Mouse (Mus musculus): ENCODE measurements around the gene 1700015G11Rik. TPM values are rescaled to one million over a fixed set of nuclear protein-coding genes. Genes with fewer than 3 reads are reported as not detected.

1700015G11Rik gene
- not detected for total RNA-seq (2021)
- long read RNA-seq, experiment 1 = 0 reads
- long read RNA-seq, experiment 2 = 0 reads

GRCm38 (mm10) chr7:52015628-52016027 lies at the start of gene 1700015G11Rik:
1700015G11Rik (minus strand) TSS chr7:52015728.
- no peak for DNase-seq
- intact Hi-C loops (cut with DNase I; ENCODE audit: low total_unique reads) = no loop called here

GRCm38 (mm10) chr7:52056954-52057353 lies 41.4 kb upstream of the 1700015G11Rik start:
- intact Hi-C loops (cut with DNase I; ENCODE audit: low total_unique reads) = no loop called here
- DNase-seq = no peak

DNA sequence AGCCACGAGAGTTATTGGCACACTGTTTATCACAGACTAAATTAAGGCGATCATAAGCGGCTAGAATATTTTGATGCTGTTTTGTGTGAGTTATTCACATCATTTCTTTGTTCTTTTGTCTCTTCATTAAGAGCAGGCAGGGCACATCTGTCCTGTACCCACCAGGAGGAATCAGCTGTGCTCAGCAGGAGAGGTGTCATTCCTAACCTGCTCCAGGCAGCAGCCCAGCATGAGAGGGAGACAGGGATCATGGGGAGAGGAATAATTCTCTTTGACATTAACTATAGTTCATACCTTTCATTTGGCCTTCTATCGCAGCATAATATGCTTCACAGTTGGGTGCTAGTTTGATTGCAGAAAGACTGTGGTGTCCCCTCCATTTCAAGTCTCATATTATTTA lies 40.7 kb upstream of the 1700015G11Rik start:
- intact Hi-C loops (cut with DNase I; ENCODE audit: low total_unique reads) = no loop called here
- DNase-seq = no peak

DNA sequence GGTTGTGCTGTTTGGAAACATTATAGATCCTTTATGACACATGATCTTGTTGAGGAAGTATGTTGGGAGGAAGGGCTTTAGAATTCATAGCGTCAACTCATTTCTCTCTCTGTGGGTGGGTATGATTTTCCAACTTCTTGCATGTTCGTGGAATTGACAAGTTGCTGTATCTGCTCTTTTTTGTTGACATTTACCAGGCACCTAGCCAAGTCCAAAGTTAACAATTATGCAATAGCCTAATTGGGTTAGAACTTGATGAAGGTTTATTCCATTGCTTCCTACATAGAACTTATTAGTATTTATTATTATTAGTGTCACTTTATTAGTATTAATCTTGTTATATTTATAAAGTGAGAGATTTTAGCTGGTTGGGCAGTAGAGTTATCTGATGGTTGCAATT lies 40.3 kb upstream of the 1700015G11Rik start:
- intact Hi-C loops (cut with DNase I; ENCODE audit: low total_unique reads) = no loop called here
- no peak for DNase-seq

GRCm38 (mm10) chr7:52037600-52038582 lies 22.4 kb upstream of the 1700015G11Rik start:
- no peak for DNase-seq
- intact Hi-C loops (cut with DNase I; ENCODE audit: low total_unique reads) = no loop called here

GRCm38 (mm10) chr7:52024050-52024626 lies 8.6 kb upstream of the 1700015G11Rik start:
- intact Hi-C loops (cut with DNase I; ENCODE audit: low total_unique reads) = no loop called here

GRCm38 (mm10) chr7:52022039-52022438 lies 6.5 kb upstream of the 1700015G11Rik start:
- intact Hi-C loops (cut with DNase I; ENCODE audit: low total_unique reads) = no loop called here
- DNase-seq = no peak

More at GRCm38 (mm10) chr7:52024050-52024626, 8.6 kb upstream of the 1700015G11Rik start:
- DNase-seq = no peak

DNA sequence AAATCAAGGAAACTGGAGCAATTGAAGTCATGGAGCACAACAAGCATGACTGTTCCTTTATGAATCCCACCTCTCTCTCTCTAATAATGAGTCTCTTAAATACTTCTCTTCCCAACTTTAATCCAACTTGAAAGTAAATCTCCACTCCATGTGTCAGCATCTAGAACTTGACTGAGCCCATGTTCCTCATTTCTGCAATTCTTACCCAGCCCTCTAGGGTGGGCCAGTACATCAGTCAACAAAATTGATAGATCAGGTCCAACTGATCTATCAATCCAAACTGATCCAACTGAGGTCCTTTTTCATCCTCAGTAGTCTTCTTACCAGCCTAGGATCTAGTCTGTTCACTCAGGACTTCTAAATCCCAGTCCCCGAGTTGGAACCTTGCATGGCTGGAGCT lies 348 bp downstream of the 1700015G11Rik start:
- DNase-seq = no peak
- intact Hi-C loops (cut with DNase I; ENCODE audit: low total_unique reads) = no loop called here

GRCm38 (mm10) chr7:52013457-52013856 lies 2.1 kb downstream of the 1700015G11Rik start:
- no peak for DNase-seq
- intact Hi-C loops (cut with DNase I; ENCODE audit: low total_unique reads) = no loop called here

DNA sequence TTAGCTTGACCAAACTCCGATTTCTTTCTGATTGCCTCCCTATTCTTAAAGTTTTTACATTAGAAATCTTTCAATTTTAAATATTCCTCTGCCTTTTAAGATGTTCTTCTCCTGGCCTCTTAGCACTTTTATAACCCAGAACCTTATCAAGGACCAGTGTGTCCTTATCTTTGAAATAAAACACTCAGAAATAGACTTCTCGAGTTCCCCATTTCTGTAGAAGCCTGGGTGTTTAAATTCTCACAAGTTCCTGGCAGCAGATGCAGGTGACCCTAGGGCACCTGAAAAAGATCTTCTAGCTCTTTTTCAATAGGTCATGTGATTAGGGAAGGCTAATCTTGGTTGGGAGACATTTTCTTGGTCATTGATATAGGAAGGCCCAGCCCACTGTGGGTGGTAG lies 8.4 kb downstream of the 1700015G11Rik start:
- intact Hi-C loops (cut with DNase I; ENCODE audit: low total_unique reads) = no loop called here
- no peak for DNase-seq

- intact Hi-C loops (cut with DNase I; ENCODE audit: low total_unique reads) = no loop called here
These were observed 9.3 kb downstream of the 1700015G11Rik start for GRCm38 (mm10) chr7:52006296-52006630.

DNA sequence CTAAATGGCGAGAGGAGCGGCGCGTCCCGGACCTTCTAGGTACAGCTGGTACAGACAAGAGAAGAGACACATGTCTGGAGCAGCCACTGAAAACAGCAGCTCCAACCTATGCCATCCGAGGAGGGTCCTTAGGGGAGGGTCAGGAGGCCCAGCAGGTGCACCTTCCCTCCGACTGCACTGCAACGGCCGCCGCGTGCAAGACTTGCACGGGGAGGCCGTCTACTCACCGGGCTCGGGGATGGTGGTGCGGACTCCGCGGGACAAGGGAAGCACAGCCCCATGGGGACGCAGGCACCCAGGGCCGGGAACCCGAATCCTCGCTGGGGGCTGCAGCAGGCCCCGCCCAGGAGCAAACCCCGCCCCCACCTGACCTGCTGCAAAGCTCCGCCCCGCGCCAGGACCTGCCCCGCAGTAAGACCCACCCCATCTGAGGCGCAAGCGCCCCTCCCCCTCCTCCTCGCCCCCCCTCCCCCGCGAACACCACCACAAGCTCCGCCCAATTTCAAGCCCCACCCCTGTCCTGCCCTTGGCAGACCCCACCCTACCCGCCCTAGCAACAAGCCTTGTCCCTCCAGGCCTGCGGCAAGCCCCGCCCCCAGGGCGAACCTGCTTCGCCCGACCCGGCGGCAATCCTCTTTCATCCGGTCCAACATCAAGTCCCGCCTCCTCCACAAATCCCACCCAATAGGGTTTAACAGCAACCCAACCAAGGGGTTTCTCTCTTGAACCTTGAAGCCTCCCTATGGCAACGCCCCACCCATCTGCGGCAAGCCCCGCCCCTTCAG lies 9.8 kb downstream of the 1700015G11Rik start, which contains the start of gene Svip:
Svip (minus strand) TSS at position 508 of the 785 bp plus-strand sequence.
- intact Hi-C loops (cut with DNase I; ENCODE audit: low total_unique reads) = no loop called here
- DNase-seq = peak; percentile 81

More at GRCm38 (mm10) chr7:52006296-52006630, 9.3 kb downstream of the 1700015G11Rik start:
- DNase-seq = no peak

GRCm38 (mm10) chr7:51991020-51991419 lies 24.5 kb downstream of the 1700015G11Rik start:
- intact Hi-C loops (cut with DNase I; ENCODE audit: low total_unique reads) = no loop called here

DNA sequence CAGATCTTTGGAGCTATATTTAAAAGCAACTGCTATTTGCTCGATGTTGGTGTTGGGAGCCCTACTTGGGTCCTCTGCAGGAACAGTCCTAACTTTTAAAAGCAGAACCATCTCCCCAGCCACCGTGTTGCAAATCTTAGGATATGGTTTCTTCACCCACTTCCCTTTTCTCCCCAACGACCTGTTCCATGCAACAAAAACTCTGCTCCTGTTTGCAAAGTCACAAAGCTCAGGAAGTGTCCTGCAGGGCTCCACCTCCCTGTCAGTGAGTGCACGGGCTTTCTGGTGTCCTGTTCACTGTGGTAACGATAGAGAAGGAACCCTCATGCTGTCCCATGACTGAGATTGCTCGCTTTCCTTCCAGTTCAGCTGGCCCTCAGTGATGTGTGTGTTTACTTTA lies 28.6 kb downstream of the 1700015G11Rik start:
- DNase-seq = no peak
- intact Hi-C loops (cut with DNase I; ENCODE audit: low total_unique reads) = no loop called here

More at GRCm38 (mm10) chr7:51991020-51991419, 24.5 kb downstream of the 1700015G11Rik start:
- no peak for DNase-seq

GRCm38 (mm10) chr7:51985763-51986162 lies 29.8 kb downstream of the 1700015G11Rik start:
- DNase-seq = no peak
- intact Hi-C loops (cut with DNase I; ENCODE audit: low total_unique reads) = no loop called here

- DNase-seq = no peak
- intact Hi-C loops (cut with DNase I; ENCODE audit: low total_unique reads) = no loop called here
These were observed 33.2 kb downstream of the 1700015G11Rik start for GRCm38 (mm10) chr7:51982303-51982702.

DNA sequence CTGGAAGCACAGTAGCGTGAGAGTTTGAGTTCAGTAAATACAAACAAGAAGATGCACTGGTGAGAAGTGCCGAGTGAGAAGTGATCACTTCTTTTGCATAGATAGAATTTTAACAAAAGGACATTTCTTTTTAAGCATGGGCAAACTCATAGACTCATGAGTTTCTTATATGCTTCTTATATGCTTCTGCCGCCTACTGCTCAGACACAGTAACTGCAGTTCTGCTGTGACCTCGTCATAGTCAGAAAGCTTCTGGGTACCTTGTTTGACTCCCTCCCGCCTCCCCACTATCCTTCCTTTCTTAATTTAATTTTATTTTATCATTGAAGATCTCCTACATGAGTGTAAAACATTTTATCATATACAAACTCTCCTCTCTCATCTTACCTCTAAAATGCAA lies 36.3 kb downstream of the 1700015G11Rik start:
- DNase-seq = no peak
- intact Hi-C loops (cut with DNase I; ENCODE audit: low total_unique reads) = no loop called here

DNA sequence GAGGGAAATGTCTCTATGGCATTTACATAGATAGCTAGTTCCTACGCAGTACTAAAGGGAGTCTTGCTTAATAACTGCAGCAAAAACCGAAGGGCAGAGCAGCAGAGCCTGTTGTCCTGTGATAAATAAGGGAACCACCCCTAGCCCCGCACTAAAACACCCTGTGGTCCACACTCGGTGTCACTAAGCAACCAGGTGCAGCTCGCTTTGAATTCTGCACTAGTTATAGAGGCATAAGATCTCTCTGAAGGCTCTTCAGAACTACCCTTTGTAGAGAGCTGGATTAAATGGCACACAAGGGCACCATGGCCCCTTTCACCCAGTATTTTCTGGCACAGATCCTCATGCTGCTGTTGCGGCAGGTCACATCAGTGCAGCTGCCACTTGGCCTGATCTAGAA lies 40.3 kb downstream of the 1700015G11Rik start:
- no peak for DNase-seq
- intact Hi-C loops (cut with DNase I; ENCODE audit: low total_unique reads) = no loop called here

- DNase-seq = no peak
- intact Hi-C loops (cut with DNase I; ENCODE audit: low total_unique reads) = loop anchor here (2.0 kb wide), 1 partner anchor 353 kb away; no protein-coding TSS in a partner anchor
These were observed 42.0 kb downstream of the 1700015G11Rik start for GRCm38 (mm10) chr7:51973526-51973925.

DNA sequence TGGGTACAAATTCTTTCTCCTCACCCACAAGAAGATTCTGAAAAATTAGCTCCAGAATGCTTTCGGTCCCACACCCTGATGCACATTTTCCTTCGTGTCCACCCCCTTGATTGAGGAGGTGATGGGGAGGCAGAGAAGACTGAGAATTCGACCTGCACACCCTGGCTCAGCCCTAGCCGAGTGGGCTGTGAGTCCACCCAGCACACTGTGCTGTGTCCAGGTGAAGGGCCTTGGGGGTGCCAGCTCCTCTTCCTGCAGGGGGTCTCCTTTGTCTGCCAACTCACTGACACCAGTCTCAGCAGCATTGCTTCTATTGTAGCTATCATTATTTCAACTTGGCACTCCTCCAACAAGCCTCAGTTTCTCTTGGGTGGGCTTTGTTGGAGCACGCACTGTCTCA lies 42.4 kb downstream of the 1700015G11Rik start:
- no peak for DNase-seq
- intact Hi-C loops (cut with DNase I; ENCODE audit: low total_unique reads) = loop anchor here (2.0 kb wide), 1 partner anchor 352 kb away; no protein-coding TSS in a partner anchor

Measured in gastrocnemius, postnatal 14 days (tissue).